Mouse (Mus musculus) retina, postnatal 1 day (tissue): ENCODE data around the gene Rasgef1c.

Source experiments
- DNase-seq: peaks from one replicate; pipeline ENCODE4 v3.0.0-alpha.2; 2012

Rasgef1c gene

GRCm38 (mm10) chr11:49901659-49902458, at the start of gene Rasgef1c:
Gene Rasgef1c (plus strand): TSS chr11:49901835.
- DNase-seq, result peak; percentile 80

GRCm38 (mm10) chr11:49855144-49855543, 46.5 kb upstream of the Rasgef1c start:
- no peak for DNase-seq

GRCm38 (mm10) chr11:49861139-49861538, 40.5 kb upstream of the Rasgef1c start:
- no peak for DNase-seq

- DNase-seq, result no peak
Measured at GRCm38 (mm10) chr11:49863926-49864325, 37.7 kb upstream of the Rasgef1c start.

GRCm38 (mm10) chr11:49867320-49867719, 34.3 kb upstream of the Rasgef1c start:
- no peak for DNase-seq

- peak; percentile 72 for DNase-seq
Measured at GRCm38 (mm10) chr11:49869762-49870161, 31.9 kb upstream of the Rasgef1c start.

GRCm38 (mm10) chr11:49871914-49872313, 29.7 kb upstream of the Rasgef1c start:
- peak; percentile 69 for DNase-seq

- no peak for DNase-seq
Measured at GRCm38 (mm10) chr11:49872779-49873178, 28.9 kb upstream of the Rasgef1c start.

- DNase-seq, result peak; percentile 17
Measured at GRCm38 (mm10) chr11:49876948-49877817, 24.5 kb upstream of the Rasgef1c start.

GRCm38 (mm10) chr11:49879950-49880642, 21.5 kb upstream of the Rasgef1c start:
- no peak for DNase-seq

GRCm38 (mm10) chr11:49883394-49883793, 18.2 kb upstream of the Rasgef1c start:
- no peak for DNase-seq

GRCm38 (mm10) chr11:49888469-49888868, 13.2 kb upstream of the Rasgef1c start:
- DNase-seq, result no peak

GRCm38 (mm10) chr11:49891993-49892392, 9.6 kb upstream of the Rasgef1c start:
- no peak for DNase-seq

GRCm38 (mm10) chr11:49893806-49894205, 7.8 kb upstream of the Rasgef1c start:
- no peak for DNase-seq

GRCm38 (mm10) chr11:49895966-49896590, 5.6 kb upstream of the Rasgef1c start:
- no peak for DNase-seq

- DNase-seq, result no peak
Measured at GRCm38 (mm10) chr11:49900043-49900442, 1.6 kb upstream of the Rasgef1c start.

GRCm38 (mm10) chr11:49900962-49901658, 525 bp upstream of the Rasgef1c start:
- DNase-seq, result no peak

- DNase-seq, result peak; percentile 69
Measured at GRCm38 (mm10) chr11:49903333-49903732, 1.7 kb downstream of the Rasgef1c start.

- peak; percentile 30 for DNase-seq
Measured at GRCm38 (mm10) chr11:49918521-49919180, 17.0 kb downstream of the Rasgef1c start.

GRCm38 (mm10) chr11:49919304-49919703, 17.7 kb downstream of the Rasgef1c start:
- no peak for DNase-seq

- DNase-seq, result no peak
Measured at GRCm38 (mm10) chr11:49923539-49923938, 21.9 kb downstream of the Rasgef1c start.
